Mouse (Mus musculus): ENCODE data around the gene Sec14l1. TPM values are rescaled to one million over a fixed set of nuclear protein-coding genes. Genes with fewer than 3 reads are reported as not detected.
A peak's percentile ranks its signal among the peaks of the same experiment; 100 is the strongest.
"Not testable (repeated sequence)": the region's sequence is repeated elsewhere in the genome, so short reads cannot be mapped to it uniquely, and the experiment has no call there.

Sec14l1 gene
- polyA plus RNA-seq (2015; fragmentation: Nextera tagmentation; extraction: Ambion mirVana), result 8.2 and 9.2 TPM in 2 replicates

- no peaks in the 10 kb centered on the region for H3K9me3 ChIP-seq (ENCODE audit: low read length)
- H3K4me3 ChIP-seq (ENCODE audit: low read depth, low read length), result peak within 1 kb of the TSS; percentile 93
- WGBS (ENCODE audit: insufficient replicate concordance), result under 1% methylated on average over 43 of the region's 67 CpGs
- TF ChIP-seq EP300 (IDR thresholded peaks at IDR 0.05; ENCODE audit: low read depth) (peak; percentile 52; the same call in 1 of the 2 replicates), CTCF (IDR thresholded peaks at IDR 0.05; ENCODE audit: low read depth) (no peak)
- ATAC-seq, result peak; percentile 92
- H3K27ac ChIP-seq (ENCODE audit: low read depth), result peak within 1 kb of the TSS; percentile 99
- H3K9ac ChIP-seq (replicated peaks), result peak within 1 kb of the TSS; percentile 93
- peak within 1 kb of the TSS; percentile 94 for H3K4me2 ChIP-seq (ENCODE audit: low read depth, low read length)
- peaks cover 40% of the 10 kb centered on the region for H3K4me1 ChIP-seq (ENCODE audit: insufficient read depth)
- peaks cover 12% of the 10 kb centered on the region; the same call in 1 of the 2 replicates for H3K36me3 ChIP-seq (replicated peaks; ENCODE audit: insufficient read depth, low read length)
- H3K27me3 ChIP-seq (ENCODE audit: insufficient read depth, low read length), result no peaks in the 10 kb centered on the region
- DNase-seq, result peak; percentile 100
Measured at GRCm38 (mm10) chr11:117114592-117115345, at the start of gene Sec14l1. Gene Sec14l1, plus strand, starts transcription at chr11:117115168.

- not testable (repeated sequence) for H3K27me3 ChIP-seq (ENCODE audit: insufficient read depth, low read length)
Measured at GRCm38 (mm10) chr11:117065602-117066001, 49.4 kb upstream of the Sec14l1 start.

GRCm38 (mm10) chr11:117066738-117067137 lies 48.2 kb upstream of the Sec14l1 start:
- no peak for DNase-seq

More at GRCm38 (mm10) chr11:117065602-117066001, 49.4 kb upstream of the Sec14l1 start:
- WGBS (ENCODE audit: insufficient replicate concordance), result 67% methylated on average over 5 of the region's 5 CpGs
- ATAC-seq; H3K27ac ChIP-seq (ENCODE audit: low read depth); H3K36me3 ChIP-seq (replicated peaks; ENCODE audit: insufficient read depth, low read length); H3K4me3 ChIP-seq (ENCODE audit: low read depth, low read length); H3K9me3 ChIP-seq (ENCODE audit: low read length); H3K4me2 ChIP-seq (ENCODE audit: low read depth, low read length); DNase-seq; H3K9ac ChIP-seq (replicated peaks); H3K4me1 ChIP-seq (ENCODE audit: insufficient read depth): not testable (repeated sequence)

GRCm38 (mm10) chr11:117068332-117068731 lies 46.6 kb upstream of the Sec14l1 start:
- TF ChIP-seq EP300 (IDR thresholded peaks at IDR 0.05; ENCODE audit: low read depth), result no peak
- no peak for TF ChIP-seq CTCF (IDR thresholded peaks at IDR 0.05; ENCODE audit: low read depth)
- H3K27me3 ChIP-seq (ENCODE audit: insufficient read depth, low read length), result 0 out of 2 replicates have a peak, but pooled peaks cover 6% of the 10 kb centered on the region

More at GRCm38 (mm10) chr11:117066738-117067137, 48.2 kb upstream of the Sec14l1 start:
- TF ChIP-seq EP300 (IDR thresholded peaks at IDR 0.05; ENCODE audit: low read depth) (no peak), CTCF (IDR thresholded peaks at IDR 0.05; ENCODE audit: low read depth) (no peak)
- H3K36me3 ChIP-seq (replicated peaks; ENCODE audit: insufficient read depth, low read length), result no peaks in the 10 kb centered on the region
- H3K4me2 ChIP-seq (ENCODE audit: low read depth, low read length), result no peak overlapping the region
- no peak overlapping the region for H3K4me3 ChIP-seq (ENCODE audit: low read depth, low read length)
- no peak for ATAC-seq
- no peak overlapping the region for H3K9ac ChIP-seq (replicated peaks)
- WGBS (ENCODE audit: insufficient replicate concordance), result 57% methylated on average over 5 of the region's 5 CpGs
- H3K27me3 ChIP-seq (ENCODE audit: insufficient read depth, low read length), result 0 out of 2 replicates have a peak, but pooled peaks cover 6% of the 10 kb centered on the region
- H3K27ac ChIP-seq (ENCODE audit: low read depth), result no peak overlapping the region
- no peaks in the 10 kb centered on the region for H3K9me3 ChIP-seq (ENCODE audit: low read length)
- no peaks in the 10 kb centered on the region for H3K4me1 ChIP-seq (ENCODE audit: insufficient read depth)

GRCm38 (mm10) chr11:117069027-117069426 lies 45.9 kb upstream of the Sec14l1 start:
- TF ChIP-seq CTCF (IDR thresholded peaks at IDR 0.05; ENCODE audit: low read depth) (peak; percentile 41), EP300 (IDR thresholded peaks at IDR 0.05; ENCODE audit: low read depth) (no peak)
- WGBS (ENCODE audit: insufficient replicate concordance), result 60% methylated on average over 3 of the region's 3 CpGs
- Histone ChIP-seq H3K4me3 (ENCODE audit: low read depth, low read length) (no peak overlapping the region), H3K9ac (replicated peaks) (no peak overlapping the region), H3K36me3 (replicated peaks; ENCODE audit: insufficient read depth, low read length) (no peaks in the 10 kb centered on the region), H3K4me2 (ENCODE audit: low read depth, low read length) (no peak overlapping the region), H3K4me1 (ENCODE audit: insufficient read depth) (no peaks in the 10 kb centered on the region), H3K27me3 (ENCODE audit: insufficient read depth, low read length) (0 out of 2 replicates have a peak, but pooled peaks cover 6% of the 10 kb centered on the region), H3K27ac (ENCODE audit: low read depth) (no peak overlapping the region), H3K9me3 (ENCODE audit: low read length) (no peaks in the 10 kb centered on the region)
- DNase-seq (no peak), ATAC-seq (no peak)

More at GRCm38 (mm10) chr11:117068332-117068731, 46.6 kb upstream of the Sec14l1 start:
- Histone ChIP-seq H3K36me3 (replicated peaks; ENCODE audit: insufficient read depth, low read length) (no peaks in the 10 kb centered on the region), H3K4me3 (ENCODE audit: low read depth, low read length) (no peak overlapping the region), H3K9me3 (ENCODE audit: low read length) (no peaks in the 10 kb centered on the region), H3K4me1 (ENCODE audit: insufficient read depth) (no peaks in the 10 kb centered on the region), H3K9ac (replicated peaks) (no peak overlapping the region), H3K4me2 (ENCODE audit: low read depth, low read length) (no peak overlapping the region), H3K27ac (ENCODE audit: low read depth) (no peak overlapping the region)
- ATAC-seq, result no peak
- DNase-seq, result no peak
- WGBS (ENCODE audit: insufficient replicate concordance), result 76% methylated on average over 1 of the region's 1 CpGs

- TF ChIP-seq CTCF (IDR thresholded peaks at IDR 0.05; ENCODE audit: low read depth), result no peak
- no peak for TF ChIP-seq EP300 (IDR thresholded peaks at IDR 0.05; ENCODE audit: low read depth)
- ATAC-seq, result no peak
- Histone ChIP-seq H3K27ac (ENCODE audit: low read depth) (no peak overlapping the region), H3K4me2 (ENCODE audit: low read depth, low read length) (no peak overlapping the region), H3K9me3 (ENCODE audit: low read length) (no peaks in the 10 kb centered on the region), H3K36me3 (replicated peaks; ENCODE audit: insufficient read depth, low read length) (no peaks in the 10 kb centered on the region), H3K27me3 (ENCODE audit: insufficient read depth, low read length) (0 out of 2 replicates have a peak, but pooled peaks cover 6% of the 10 kb centered on the region), H3K9ac (replicated peaks) (no peak overlapping the region), H3K4me1 (ENCODE audit: insufficient read depth) (no peaks in the 10 kb centered on the region), H3K4me3 (ENCODE audit: low read depth, low read length) (no peak overlapping the region)
- no peak for DNase-seq
- 72% methylated on average over 7 of the region's 7 CpGs for WGBS (ENCODE audit: insufficient replicate concordance)
Measured at GRCm38 (mm10) chr11:117070711-117071110, 44.3 kb upstream of the Sec14l1 start.

Data from liver, postnatal 0 days (tissue).